Mouse (Mus musculus) embryo, embryonic 10 days (tissue): ENCODE measurements around the gene Pdlim4.
"Not testable (repeated sequence)": the region's sequence is repeated elsewhere in the genome, so short reads cannot be mapped to it uniquely, and the experiment has no call there.

Source experiments
- DNase-seq: peaks from one replicate; pipeline ENCODE4 v3.0.0-alpha.2; 2015; ENCODE audit warnings: low spot score

Pdlim4 gene

DNA sequence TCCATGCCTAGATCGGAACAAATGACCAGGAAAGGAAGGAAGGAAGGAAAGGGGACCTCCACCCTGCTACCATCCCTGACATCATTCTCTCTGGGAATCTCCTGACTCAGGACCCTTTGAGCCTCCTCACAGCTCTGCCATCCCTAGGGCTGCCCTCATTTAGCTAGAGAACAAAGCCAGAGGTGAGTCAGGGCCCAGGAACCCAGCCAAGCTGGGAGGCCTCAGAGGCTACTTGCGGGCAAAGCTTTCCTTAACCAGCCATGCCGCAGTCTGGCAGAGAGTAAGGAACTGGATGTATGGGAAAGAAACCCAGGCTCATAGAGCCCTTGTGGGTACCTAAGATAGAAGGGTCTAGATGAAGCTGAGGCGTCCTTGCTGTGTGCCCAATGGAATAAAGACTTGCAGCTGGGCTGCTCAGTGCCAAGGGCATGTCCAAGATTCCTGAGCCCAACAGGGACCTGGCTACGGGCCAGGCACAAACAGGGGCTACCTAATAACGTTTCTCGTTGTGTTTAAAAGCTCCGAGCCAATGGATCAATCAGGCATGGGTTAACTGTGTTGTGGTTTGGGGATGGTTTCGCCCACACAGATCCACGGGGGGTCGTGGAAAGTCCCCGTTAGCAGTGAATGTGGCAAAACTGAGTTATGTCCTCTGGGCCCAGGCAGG, 6.6 kb downstream of the Pdlim4 start:
- DNase-seq: no peak

GRCm38 (mm10) chr11:54060316-54060715, 8.5 kb downstream of the Pdlim4 start:
- peak; percentile 70 for DNase-seq

GRCm38 (mm10) chr11:54059526-54059925, 9.3 kb downstream of the Pdlim4 start:
- DNase-seq: no peak

GRCm38 (mm10) chr11:54058643-54059042, 10.2 kb downstream of the Pdlim4 start:
- peak; percentile 41 for DNase-seq

DNA sequence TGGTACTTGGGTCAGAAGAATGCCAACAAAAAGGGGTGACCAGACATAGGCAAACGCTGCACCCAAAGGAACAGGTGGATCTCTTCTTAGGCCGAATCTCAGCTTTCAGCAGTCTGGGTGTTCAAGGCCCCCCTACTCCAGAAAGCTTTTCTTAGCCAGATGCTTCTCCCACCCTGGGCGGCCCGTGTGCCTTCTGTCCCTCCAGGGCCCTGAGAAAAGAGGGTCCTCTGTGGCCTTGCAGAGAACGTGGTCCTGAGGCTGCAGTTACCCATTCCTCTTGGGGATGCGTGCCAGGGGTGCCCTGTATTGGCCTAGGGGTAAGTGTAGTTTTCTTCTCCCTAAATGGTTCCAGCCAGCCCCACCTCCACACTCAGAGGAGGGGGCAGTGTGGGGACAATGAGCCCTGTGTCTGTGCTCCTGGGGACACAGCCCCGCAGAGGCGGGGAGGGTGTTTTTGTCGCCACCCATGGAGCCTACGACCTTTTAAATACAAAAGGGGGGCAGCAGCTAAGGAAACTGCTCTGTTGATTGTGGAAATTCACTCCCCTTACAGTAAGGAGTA, 10.7 kb downstream of the Pdlim4 start:
- DNase-seq: no peak

- DNase-seq: peak; percentile 59
Measured at GRCm38 (mm10) chr11:54057428-54057827, 11.4 kb downstream of the Pdlim4 start.

GRCm38 (mm10) chr11:54056132-54056531, 12.7 kb downstream of the Pdlim4 start:
- DNase-seq: peak; percentile 91

DNA sequence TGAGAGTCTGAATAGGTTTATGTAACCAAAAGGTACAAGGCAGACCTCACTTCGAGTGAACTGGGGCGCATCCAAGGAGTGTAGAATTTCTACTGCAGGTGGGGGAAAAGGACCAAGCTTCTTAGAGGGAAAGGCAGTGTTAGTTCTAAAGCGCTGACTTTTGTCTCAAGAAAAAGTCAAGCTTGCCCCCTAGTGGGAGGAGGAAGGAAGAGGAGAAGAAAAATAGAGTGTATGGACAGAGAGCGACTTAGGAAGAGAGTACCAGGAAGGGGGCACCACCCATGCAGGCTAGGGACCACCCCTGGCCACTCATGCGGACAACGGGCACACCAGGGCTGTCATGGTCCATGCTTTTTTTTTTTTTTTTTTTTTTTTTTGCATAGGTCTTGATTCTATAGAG, 14.6 kb downstream of the Pdlim4 start:
- DNase-seq: peak; percentile 80

DNA sequence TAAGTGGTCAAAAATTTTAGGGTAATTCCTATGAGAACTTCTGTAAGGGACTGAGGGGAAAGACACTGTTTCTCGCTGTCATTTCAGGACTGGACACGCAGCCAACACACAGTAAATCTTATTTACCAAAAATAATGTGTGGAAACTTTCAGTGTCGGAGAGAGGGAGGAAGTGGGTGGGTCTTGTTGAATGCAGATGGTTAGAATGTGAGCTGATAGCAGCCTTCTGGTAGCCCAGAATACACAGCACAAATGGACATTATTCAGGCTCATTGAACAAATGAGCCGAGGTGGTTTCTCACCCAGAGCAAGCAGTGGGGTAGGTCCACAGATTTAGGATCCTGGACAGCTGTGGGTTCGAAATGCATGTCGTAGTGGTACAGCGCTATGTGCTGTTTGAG, 15.7 kb downstream of the Pdlim4 start:
- no peak for DNase-seq

DNA sequence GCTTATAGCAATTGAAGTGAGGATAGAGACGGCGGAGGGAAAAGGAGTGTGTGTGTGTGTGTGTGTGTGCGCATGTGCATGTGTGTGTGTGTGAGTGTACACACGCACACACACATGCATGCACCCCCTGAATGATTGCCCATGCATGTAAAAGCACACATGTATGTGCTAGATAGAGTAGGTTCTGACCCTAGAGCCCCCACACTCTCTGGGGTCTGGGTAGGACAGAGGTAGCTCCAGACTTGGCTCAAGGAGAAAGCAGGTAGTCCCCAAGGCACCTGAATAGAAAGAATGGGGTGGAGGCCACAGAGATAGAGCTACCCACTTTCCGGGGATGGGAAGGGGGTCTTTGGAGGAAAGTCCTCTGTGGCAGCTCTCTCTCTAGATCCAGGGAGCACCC, 16.7 kb downstream of the Pdlim4 start:
- DNase-seq: no peak

- DNase-seq: no peak
Measured at GRCm38 (mm10) chr11:54051161-54051560, 17.7 kb downstream of the Pdlim4 start.

GRCm38 (mm10) chr11:54050205-54050604, 18.6 kb downstream of the Pdlim4 start:
- no peak for DNase-seq

DNA sequence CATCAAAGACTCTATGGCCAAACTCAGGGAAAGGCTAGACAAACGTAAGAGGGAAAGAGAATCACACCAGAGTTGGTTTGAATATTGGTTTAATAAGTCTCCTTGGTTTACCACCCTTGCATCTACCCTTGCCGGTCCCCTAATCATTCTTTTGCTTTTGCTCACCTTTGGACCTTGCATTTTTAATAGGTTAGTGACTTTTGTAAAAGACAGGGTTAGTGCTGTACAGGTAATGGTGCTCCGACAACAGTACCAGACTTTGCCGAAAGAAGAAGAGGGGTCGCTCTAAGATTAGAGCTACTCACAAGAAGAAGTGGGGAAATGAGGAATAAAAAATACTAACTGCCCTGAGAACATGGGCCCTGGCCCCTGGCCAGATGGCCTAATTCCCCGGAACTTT, 28.1 kb downstream of the Pdlim4 start:
- no peak for DNase-seq

DNA sequence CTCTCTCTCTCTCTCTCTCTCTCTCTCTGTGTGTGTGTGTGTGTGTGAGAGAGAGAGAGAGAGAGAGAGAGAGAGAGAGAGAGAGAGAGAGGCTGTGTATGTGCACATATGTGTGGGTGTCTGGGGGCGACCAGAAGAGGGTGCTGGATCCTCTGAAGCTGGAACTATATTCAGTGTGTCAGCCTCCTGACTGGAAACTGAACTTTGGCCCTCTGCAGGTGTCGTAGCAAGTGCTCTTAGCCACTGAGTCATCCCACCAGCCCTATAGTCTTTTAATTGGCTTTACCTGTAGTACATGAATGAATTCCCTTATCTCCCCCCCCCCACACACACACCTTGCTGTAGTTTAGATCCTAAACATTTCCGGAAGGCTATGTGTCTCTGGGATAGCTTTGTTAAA, 35.9 kb downstream of the Pdlim4 start:
- DNase-seq: not testable (repeated sequence)

DNA sequence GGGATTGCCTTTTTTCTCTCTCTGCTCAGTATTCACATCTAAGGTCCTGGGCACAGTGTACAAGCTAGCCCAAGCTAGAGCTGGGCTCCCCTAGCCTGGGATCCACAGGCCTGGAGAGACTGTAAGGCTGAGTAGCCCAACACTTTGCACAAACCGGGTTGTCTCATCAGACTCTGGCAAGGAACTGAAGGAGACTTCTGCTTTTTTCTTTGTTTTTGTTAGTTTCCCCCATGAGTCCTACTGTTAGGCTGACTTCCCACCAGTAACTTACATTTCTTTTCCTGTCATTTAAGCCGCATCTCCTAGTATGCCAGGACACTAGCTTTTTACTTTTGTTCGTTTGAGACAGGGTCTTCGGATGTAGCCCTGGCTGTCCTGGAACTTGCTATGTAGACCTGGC, 39.8 kb downstream of the Pdlim4 start:
- no peak for DNase-seq

GRCm38 (mm10) chr11:54028044-54028951, 40.5 kb downstream of the Pdlim4 start, which contains the start of gene Slc22a4:
TSS of gene Slc22a4 (minus strand) at chr11:54028090.
- peak; percentile 86 for DNase-seq

DNA sequence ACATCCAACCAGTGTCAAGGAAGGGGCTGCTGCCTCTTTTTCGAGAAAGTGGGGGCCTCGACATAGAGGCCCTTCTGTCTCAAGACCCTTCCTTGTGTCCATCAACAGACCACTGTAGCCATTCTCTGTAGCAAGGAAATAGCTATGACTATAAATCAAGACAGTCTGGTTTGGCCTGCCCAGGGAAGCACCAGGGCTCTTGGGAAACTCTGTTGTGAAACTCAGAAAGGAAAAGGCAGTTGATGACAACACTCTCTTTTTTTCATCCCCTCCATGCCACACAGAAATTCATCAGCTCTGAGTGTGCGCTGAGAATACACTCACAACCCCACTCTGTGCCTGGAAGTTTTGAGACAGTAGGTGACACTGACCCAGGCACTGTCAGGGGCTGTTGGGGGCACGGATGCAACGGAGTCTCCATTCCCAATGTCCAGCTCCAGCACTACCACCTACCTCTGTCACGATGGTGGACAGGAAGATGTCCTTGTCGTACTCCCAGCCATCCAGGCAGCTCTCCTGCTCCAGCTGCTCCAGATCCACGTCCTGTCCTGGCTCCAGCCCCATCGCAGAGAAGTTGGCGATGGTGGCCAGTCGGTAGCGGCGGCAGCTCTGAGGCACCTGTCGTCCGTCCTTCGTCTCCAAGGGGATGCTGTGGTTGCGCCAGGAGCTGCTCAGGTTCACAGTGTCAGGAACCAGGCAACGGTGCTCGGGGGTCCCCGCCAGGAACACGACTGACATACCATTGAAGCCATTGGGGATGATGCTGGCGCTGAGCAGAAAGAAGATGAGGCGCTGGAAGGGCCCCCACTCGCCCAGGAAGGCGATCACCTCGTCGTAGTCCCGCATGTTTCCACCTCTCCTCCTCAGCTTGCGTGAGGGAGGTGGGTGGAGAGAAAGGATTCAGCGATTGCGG, 41.4 kb downstream of the Pdlim4 start:
- no peak for DNase-seq

DNA sequence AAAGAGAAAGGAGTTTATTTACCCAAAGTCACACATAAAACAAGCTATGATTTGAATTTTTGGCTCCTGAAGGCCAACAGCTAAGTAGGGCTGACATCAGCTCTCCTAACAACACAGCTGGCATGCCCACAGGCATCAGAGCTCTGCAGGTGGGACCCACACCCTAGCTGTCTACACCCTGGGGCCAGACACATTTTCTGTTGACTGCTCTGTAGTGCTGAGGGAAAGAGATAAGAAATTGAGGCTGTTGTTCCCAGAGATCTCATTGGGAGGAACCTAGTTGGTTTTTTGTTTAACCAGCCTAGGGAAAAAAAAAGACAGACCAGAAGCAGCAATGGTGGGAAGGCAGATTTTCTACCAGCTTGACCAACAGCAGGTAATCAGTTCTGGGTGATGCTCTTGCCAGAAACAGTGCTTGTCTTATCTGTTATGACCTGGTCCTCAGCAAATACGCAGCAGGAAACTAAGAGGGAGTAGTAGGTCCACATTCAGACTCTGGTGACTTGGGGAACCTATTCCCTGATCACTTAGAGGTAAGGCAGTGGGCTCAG, 42.2 kb downstream of the Pdlim4 start:
- no peak for DNase-seq

DNA sequence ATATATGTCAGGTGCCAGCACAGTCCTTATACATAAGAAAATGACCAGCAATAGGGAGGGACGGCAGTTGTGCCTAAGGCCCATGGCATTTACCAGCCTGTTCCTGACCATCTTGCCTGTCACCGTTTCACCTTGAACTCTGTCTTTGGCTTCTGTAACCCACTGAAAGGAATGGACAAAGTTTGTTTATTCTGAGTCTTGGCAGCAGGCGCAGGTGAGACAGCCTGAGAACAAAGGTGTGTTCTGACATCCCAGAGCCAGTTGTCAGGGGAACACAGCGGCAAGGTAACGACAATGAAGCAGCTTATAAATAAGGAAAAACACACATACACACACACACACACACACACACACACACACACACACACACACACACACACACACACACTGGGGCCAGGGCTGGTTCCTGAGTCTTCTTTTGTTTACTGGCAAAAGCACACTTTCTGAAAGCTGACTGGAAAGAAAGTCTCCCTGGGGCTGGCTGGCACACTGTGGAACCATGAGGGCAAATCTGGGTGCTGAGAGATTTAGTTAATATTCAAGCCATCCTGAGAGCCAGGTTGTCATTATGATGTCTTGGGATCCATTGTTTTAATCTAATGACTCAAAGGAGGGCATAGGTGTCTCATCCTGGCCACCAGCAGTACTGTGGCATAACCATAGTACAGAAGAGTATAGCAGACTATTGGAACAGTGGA, 47.3 kb downstream of the Pdlim4 start:
- DNase-seq: no peak

GRCm38 (mm10) chr11:54018893-54019732, 49.7 kb downstream of the Pdlim4 start:
- DNase-seq: no peak
